Mouse (Mus musculus): ENCODE data around the gene Olfr685.

GRCm38 (mm10) chr7:105229386-105229785, 43.6 kb upstream of the Olfr685 start:
- TF ChIP-seq MAFK (IDR thresholded peaks at IDR 0.05; ENCODE audit: insufficient read depth, low read depth, low read length) = no peak
- no peak for TF ChIP-seq ZC3H11A (IDR thresholded peaks at IDR 0.05; ENCODE audit: borderline replicate concordance, low read depth, low read length)
- no peak for TF ChIP-seq HCFC1 (IDR thresholded peaks at IDR 0.05; ENCODE audit: borderline replicate concordance, insufficient read depth, low read length)
- no peak for TF ChIP-seq CHD2 (IDR thresholded peaks at IDR 0.05; ENCODE audit: low read depth, low read length)
